Mouse (Mus musculus) heart, embryonic 12.5 days (tissue): Measurements from ENCODE around the gene Gm49673. TPM values are rescaled to one million over a fixed set of nuclear protein-coding genes. Genes with fewer than 3 reads are reported as not detected.
"Not testable (repeated sequence)": the region's sequence is repeated elsewhere in the genome, so short reads cannot be mapped to it uniquely, and the experiment has no call there.

ENCODE experiments used
- ATAC-seq: fragments of 200-750 bp; cut with Nextera tagmentation; 2 replicates; pipeline ENCODE4 v1.8.0; 2017; ENCODE audit warnings: moderate TSS enrichment, moderate library complexity; ENCODE audit not compliant: insufficient number of reproducible peaks, low FRiP score
- H3K27ac ChIP-seq: fragments of 300-500 bp; sonication (generic); 2 replicates; pipeline ENCODE4 v1.5.1; 2016; ENCODE audit warnings: mild to moderate bottlenecking, moderate library complexity; ENCODE audit not compliant: poor library complexity, severe bottlenecking
- H3K27me3 ChIP-seq: fragments of 300-500 bp; sonication (generic); replicated peaks from 2 replicates; pipeline ENCODE4 v1.6.1; 2016; ENCODE audit warnings: mild to moderate bottlenecking, moderate library complexity
- H3K36me3 ChIP-seq: fragments of 300-500 bp; sonication (generic); 2 replicates; pipeline ENCODE4 v1.6.1; 2016; ENCODE audit warnings: mild to moderate bottlenecking, moderate library complexity
- H3K4me1 ChIP-seq: fragments of 300-500 bp; sonication (generic); replicated peaks from 2 replicates; pipeline ENCODE4 v1.6.1; 2016; ENCODE audit warnings: mild to moderate bottlenecking
- H3K4me2 ChIP-seq: fragments of 300-500 bp; sonication (generic); 2 replicates; pipeline ENCODE4 v1.6.1; 2016; ENCODE audit warnings: mild to moderate bottlenecking, moderate library complexity
- H3K4me3 ChIP-seq: fragments of 300-500 bp; sonication (generic); 2 replicates; pipeline ENCODE4 v1.5.1; 2016; ENCODE audit warnings: mild to moderate bottlenecking
- H3K9ac ChIP-seq: fragments of 300-500 bp; sonication (generic); 2 replicates; pipeline ENCODE4 v1.6.1; 2016; ENCODE audit warnings: mild to moderate bottlenecking, moderate library complexity
- H3K9me3 ChIP-seq: fragments of 300-500 bp; sonication (generic); replicated peaks from 2 replicates; pipeline ENCODE4 v1.6.1; 2016; ENCODE audit warnings: mild to moderate bottlenecking, moderate library complexity
- WGBS: fragments of 180-500 bp; shearing (Covaris S2); methylation state at CpG from one replicate; pipeline ENCODE4 v1.1.7; 2016; 5-methylcytosine and 5-hydroxymethylcytosine counted together
- polyA plus RNA-seq: library from polyadenylated mRNA; unstranded; fragments of >200 nt; fragmentation: Nextera tagmentation; extraction: Ambion mirVana; gene quantifications from 2 replicates; pipeline ENCODE4 v1.2.1, GENCODE M21; 2016

The Gm49673 gene
- polyA plus RNA-seq, 1 experiment from 2014 or later = not detected

- not testable (repeated sequence) for H3K4me3 ChIP-seq, H3K9me3 ChIP-seq, H3K4me1 ChIP-seq, H3K4me2 ChIP-seq, H3K36me3 ChIP-seq, H3K27me3 ChIP-seq, ATAC-seq, H3K27ac ChIP-seq, H3K9ac ChIP-seq
- WGBS = 85% methylated on average over 9 of the region's 9 CpGs
Measured at GRCm38 (mm10) chr17:8129578-8129977, 18.0 kb downstream of the Gm49673 start.

GRCm38 (mm10) chr17:8128326-8128993 is 19.1 kb downstream of the Gm49673 start:
- WGBS = 39% methylated on average over 2 of the region's 7 CpGs
- H3K4me2 ChIP-seq, H3K36me3 ChIP-seq, H3K9ac ChIP-seq, H3K4me1 ChIP-seq, H3K27me3 ChIP-seq, ATAC-seq, H3K27ac ChIP-seq, H3K9me3 ChIP-seq, H3K4me3 ChIP-seq: not testable (repeated sequence)

GRCm38 (mm10) chr17:8124586-8124985 is 23.0 kb downstream of the Gm49673 start:
- not testable (repeated sequence) for H3K27me3 ChIP-seq, H3K9ac ChIP-seq, H3K4me3 ChIP-seq, H3K9me3 ChIP-seq, H3K36me3 ChIP-seq, H3K4me2 ChIP-seq, ATAC-seq, H3K4me1 ChIP-seq, H3K27ac ChIP-seq
- WGBS = 97% methylated on average over 3 of the region's 6 CpGs

- not testable (repeated sequence) for H3K9me3 ChIP-seq, H3K27me3 ChIP-seq, H3K4me1 ChIP-seq, H3K27ac ChIP-seq, H3K4me2 ChIP-seq, H3K36me3 ChIP-seq, H3K9ac ChIP-seq, H3K4me3 ChIP-seq
- peak; percentile 22; the same call in 1 of the 2 replicates for ATAC-seq
- WGBS = no CpG with 5 or more reads among the region's 3 CpGs
Measured at GRCm38 (mm10) chr17:8122974-8123373, 24.6 kb downstream of the Gm49673 start.

GRCm38 (mm10) chr17:8116928-8117327 is 30.7 kb downstream of the Gm49673 start:
- not testable (repeated sequence) for H3K27ac ChIP-seq, H3K27me3 ChIP-seq, H3K36me3 ChIP-seq, H3K4me3 ChIP-seq, H3K9ac ChIP-seq, ATAC-seq, H3K9me3 ChIP-seq, H3K4me2 ChIP-seq, H3K4me1 ChIP-seq
- WGBS = no CpG with 5 or more reads among the region's 6 CpGs

GRCm38 (mm10) chr17:8116378-8116777 is 31.2 kb downstream of the Gm49673 start:
- not testable (repeated sequence) for ATAC-seq, H3K9me3 ChIP-seq, H3K4me2 ChIP-seq, H3K4me1 ChIP-seq, H3K36me3 ChIP-seq, H3K27ac ChIP-seq, H3K9ac ChIP-seq, H3K27me3 ChIP-seq, H3K4me3 ChIP-seq
- 73% methylated on average over 8 of the region's 11 CpGs for WGBS

GRCm38 (mm10) chr17:8112199-8112598 is 35.4 kb downstream of the Gm49673 start:
- H3K27me3 ChIP-seq, H3K4me2 ChIP-seq, H3K9ac ChIP-seq, H3K27ac ChIP-seq, H3K9me3 ChIP-seq, ATAC-seq, H3K4me1 ChIP-seq, H3K4me3 ChIP-seq, H3K36me3 ChIP-seq: not testable (repeated sequence)
- WGBS = no CpG with 5 or more reads among the region's 1 CpGs

- H3K4me2 ChIP-seq, H3K4me3 ChIP-seq, H3K36me3 ChIP-seq, H3K27ac ChIP-seq, H3K4me1 ChIP-seq, H3K9me3 ChIP-seq, H3K9ac ChIP-seq, ATAC-seq, H3K27me3 ChIP-seq: not testable (repeated sequence)
- 62% methylated on average over 3 of the region's 6 CpGs for WGBS
Measured at GRCm38 (mm10) chr17:8101297-8101609, 46.3 kb downstream of the Gm49673 start.

- 37% methylated on average over 7 of the region's 26 CpGs for WGBS
- H3K4me1 ChIP-seq, H3K9ac ChIP-seq, H3K9me3 ChIP-seq, H3K4me2 ChIP-seq, H3K27me3 ChIP-seq, H3K4me3 ChIP-seq, H3K36me3 ChIP-seq, ATAC-seq, H3K27ac ChIP-seq: not testable (repeated sequence)
Measured at GRCm38 (mm10) chr17:8100405-8101296, 46.9 kb downstream of the Gm49673 start.

- not testable (repeated sequence) for H3K4me1 ChIP-seq, H3K4me3 ChIP-seq, H3K9ac ChIP-seq, H3K4me2 ChIP-seq, H3K27me3 ChIP-seq, H3K36me3 ChIP-seq, H3K27ac ChIP-seq, H3K9me3 ChIP-seq, ATAC-seq
- WGBS = 68% methylated on average over 5 of the region's 5 CpGs
Measured at GRCm38 (mm10) chr17:8096199-8096598, 51.4 kb downstream of the Gm49673 start.

GRCm38 (mm10) chr17:8095653-8096052 is 51.9 kb downstream of the Gm49673 start:
- H3K9ac ChIP-seq, H3K9me3 ChIP-seq, H3K27me3 ChIP-seq, H3K27ac ChIP-seq, H3K4me2 ChIP-seq, H3K4me1 ChIP-seq, H3K36me3 ChIP-seq, H3K4me3 ChIP-seq, ATAC-seq: not testable (repeated sequence)
- WGBS = 68% methylated on average over 3 of the region's 5 CpGs
